Mouse (Mus musculus) testis, postnatal 10 days (tissue): Measurements from ENCODE around the gene Pomgnt1.
A peak's percentile ranks its signal among the peaks of the same experiment; 100 is the strongest.

Experiments used
- DNase-seq: peaks from one replicate; pipeline ENCODE4 v3.0.0; 2021; ENCODE audit warnings: low spot score

The Pomgnt1 gene

GRCm38 (mm10) chr4:116173072-116173471 is 49.4 kb downstream of the Pomgnt1 start, which contains the start of the genes 1700042G07Rik and Gm49337:
TSS of gene 1700042G07Rik (plus strand) at chr4:116173372.
TSS of gene Gm49337 (plus strand) at chr4:116173384.
- no peak for DNase-seq

GRCm38 (mm10) chr4:116173752-116174151 is 50.1 kb downstream of the Pomgnt1 start:
- no peak for DNase-seq

- no peak for DNase-seq
Observed at GRCm38 (mm10) chr4:116174466-116175116, 51.0 kb downstream of the Pomgnt1 start.

GRCm38 (mm10) chr4:116175136-116175535 is 51.5 kb downstream of the Pomgnt1 start:
- DNase-seq, result no peak

GRCm38 (mm10) chr4:116175711-116176542 is 52.3 kb downstream of the Pomgnt1 start:
- DNase-seq, result no peak

GRCm38 (mm10) chr4:116176543-116176988 is 52.9 kb downstream of the Pomgnt1 start:
- DNase-seq, result peak; percentile 65

- peak; percentile 67 for DNase-seq
Observed at GRCm38 (mm10) chr4:116177140-116177539, 53.5 kb downstream of the Pomgnt1 start.

- DNase-seq, result no peak
Observed at GRCm38 (mm10) chr4:116182079-116182478, 58.4 kb downstream of the Pomgnt1 start.

GRCm38 (mm10) chr4:116182745-116183144 is 59.1 kb downstream of the Pomgnt1 start:
- no peak for DNase-seq

GRCm38 (mm10) chr4:116185083-116185482 is 61.4 kb downstream of the Pomgnt1 start:
- DNase-seq, result no peak

GRCm38 (mm10) chr4:116192286-116192835 is 68.7 kb downstream of the Pomgnt1 start:
- DNase-seq, result no peak

- DNase-seq, result no peak
Observed at GRCm38 (mm10) chr4:116193583-116194383, 70.1 kb downstream of the Pomgnt1 start.

GRCm38 (mm10) chr4:116198422-116198821 is 74.8 kb downstream of the Pomgnt1 start:
- no peak for DNase-seq

- no peak for DNase-seq
Observed at GRCm38 (mm10) chr4:116204422-116204821, 80.8 kb downstream of the Pomgnt1 start.

GRCm38 (mm10) chr4:116206531-116206930 is 82.9 kb downstream of the Pomgnt1 start:
- DNase-seq, result no peak

- DNase-seq, result no peak
Observed at GRCm38 (mm10) chr4:116208891-116209290, 85.3 kb downstream of the Pomgnt1 start.
